Comparison of ENCODE assay signal across 8 mouse cellular contexts in genomic region chr1:194761432-194762212, GRCm38 (mm10).
A peak's percentile ranks its signal among the peaks of the same experiment; 100 is the strongest.
DNase-seq lines count a peak whose midpoint lies in the region; ATAC-seq and TF ChIP-seq lines count a peak whose summit lies in the region.

No protein-coding gene starts in this region.

- H3K4me1 ChIP-seq in midbrain, postnatal 0 days (ENCODE audit: insufficient read depth, low read length) = no peaks in the 10 kb centered on the region
- H3K4me1 ChIP-seq in midbrain, embryonic 15.5 days = no peaks in the 10 kb centered on the region

- no peak overlapping the region for H3K9ac ChIP-seq in midbrain, postnatal 0 days (replicated peaks; ENCODE audit: low read length, poor library complexity, severe bottlenecking)
- no peak overlapping the region for H3K9ac ChIP-seq in midbrain, embryonic 15.5 days

- 84% methylated on average over 2 of the region's 2 CpGs for WGBS in midbrain, postnatal 0 days
- 81% methylated on average over 2 of the region's 2 CpGs for WGBS in midbrain, embryonic 15.5 days

- no peaks in the 10 kb centered on the region for H3K9me3 ChIP-seq in midbrain, postnatal 0 days (ENCODE audit: low read length)
- H3K9me3 ChIP-seq in midbrain, embryonic 15.5 days = no peaks in the 10 kb centered on the region

- TF ChIP-seq CTCF in midbrain, postnatal 0 days (IDR thresholded peaks at IDR 0.05) = peak; percentile 70

- no peak overlapping the region for H3K4me3 ChIP-seq in midbrain, postnatal 0 days (ENCODE audit: low read depth, low read length)
- no peak overlapping the region for H3K4me3 ChIP-seq in midbrain, embryonic 15.5 days

- no peak overlapping the region for H3K27ac ChIP-seq in midbrain, postnatal 0 days (ENCODE audit: low read depth, low read length)
- no peak overlapping the region for H3K27ac ChIP-seq in midbrain, embryonic 15.5 days

- no peak overlapping the region for H3K4me2 ChIP-seq in midbrain, postnatal 0 days (ENCODE audit: low read depth, low read length, poor library complexity, severe bottlenecking)
- H3K4me2 ChIP-seq in midbrain, embryonic 15.5 days = no peak overlapping the region

- peak; percentile 44 for DNase-seq in embryo, embryonic 10.5 days (ENCODE audit: low spot score)
- DNase-seq in embryo, embryonic 9.5 days (ENCODE audit: extremely low spot score) = no peak
- DNase-seq in midbrain, postnatal 0 days (ENCODE audit: low spot score) = peak; percentile 51
- DNase-seq in lung, postnatal 4 days = peak; percentile 32 to 43
- no peak for DNase-seq in frontal cortex, postnatal 10 days (ENCODE audit: low spot score in 2 of 2)
- DNase-seq in neural tube, embryonic 10.5 days (ENCODE audit: extremely low spot score, low spot score) = no peak

- peaks cover 14% of the 10 kb centered on the region; the same call in 1 of the 2 replicates for H3K36me3 ChIP-seq in midbrain, postnatal 0 days (ENCODE audit: insufficient read depth, low read length)
- H3K36me3 ChIP-seq in midbrain, embryonic 15.5 days (replicated peaks) = peaks cover 17% of the 10 kb centered on the region; the same call in 1 of the 2 replicates

- ATAC-seq in midbrain, postnatal 0 days (ENCODE audit: low FRiP score) = no peak
- ATAC-seq in midbrain, embryonic 15.5 days (replicated peaks) = no peak
- ATAC-seq in erythroblast, adult 5-6 weeks (replicated peaks; ENCODE audit: low FRiP score, poor library complexity, severe bottlenecking) = peak; percentile 68; the same call in 1 of the 2 replicates

- no peaks in the 10 kb centered on the region for H3K27me3 ChIP-seq in midbrain, postnatal 0 days (ENCODE audit: insufficient read depth, low read length)
- no peaks in the 10 kb centered on the region for H3K27me3 ChIP-seq in midbrain, embryonic 15.5 days (replicated peaks)

Comparison
In these comparisons a context has a peak if more than half of its experiments do, and no peak if none do; other contexts are left out.
1. DNase-seq: peak in embryo, embryonic 10.5 days (single experiment), midbrain, postnatal 0 days (single experiment) and lung, postnatal 4 days (2 of 2); none in embryo, embryonic 9.5 days (single experiment), frontal cortex, postnatal 10 days (0 of 2) and neural tube, embryonic 10.5 days (single experiment).